Mouse (Mus musculus): ENCODE measurements around the gene Pkp3. TPM values are rescaled to one million over a fixed set of nuclear protein-coding genes. Genes with fewer than 3 reads are reported as not detected.

Pkp3 gene
- polyA plus RNA-seq, 1 experiment from 2014 or later = 14.7 TPM

GRCm38 (mm10) chr7:141040867-141041606 lies 37.0 kb upstream of the Pkp3 start:
- no peak overlapping the region for H3K4me3 ChIP-seq (ENCODE audit: low read depth, low read length)
- H3K4me1 ChIP-seq (replicated peaks; ENCODE audit: control insufficient read depth, insufficient read depth, low read length) = peaks cover 14% of the 10 kb centered on the region
- peak overlapping the region; percentile 97 for H3K27ac ChIP-seq (ENCODE audit: low read depth)
- peak overlapping the region; percentile 27; the same call in 1 of the 2 replicates for H3K9ac ChIP-seq (ENCODE audit: low read length)
- peak overlapping the region; percentile 29; the same call in 1 of the 2 replicates for H3K4me2 ChIP-seq (ENCODE audit: low read length)
- no peaks in the 10 kb centered on the region for H3K9me3 ChIP-seq (ENCODE audit: control insufficient read depth, low read length)
- no peaks in the 10 kb centered on the region for H3K36me3 ChIP-seq (ENCODE audit: control insufficient read depth, insufficient read depth, low read length)
- ATAC-seq (replicated peaks; ENCODE audit: low FRiP score, low TSS enrichment, low read depth) = peak; percentile 32
- 19% methylated on average over 6 of the region's 9 CpGs for WGBS
- DNase-seq (ENCODE audit: low spot score) = peak; percentile 73
- no peaks in the 10 kb centered on the region for H3K27me3 ChIP-seq (replicated peaks; ENCODE audit: control insufficient read depth, insufficient read depth, low read length)

DNA sequence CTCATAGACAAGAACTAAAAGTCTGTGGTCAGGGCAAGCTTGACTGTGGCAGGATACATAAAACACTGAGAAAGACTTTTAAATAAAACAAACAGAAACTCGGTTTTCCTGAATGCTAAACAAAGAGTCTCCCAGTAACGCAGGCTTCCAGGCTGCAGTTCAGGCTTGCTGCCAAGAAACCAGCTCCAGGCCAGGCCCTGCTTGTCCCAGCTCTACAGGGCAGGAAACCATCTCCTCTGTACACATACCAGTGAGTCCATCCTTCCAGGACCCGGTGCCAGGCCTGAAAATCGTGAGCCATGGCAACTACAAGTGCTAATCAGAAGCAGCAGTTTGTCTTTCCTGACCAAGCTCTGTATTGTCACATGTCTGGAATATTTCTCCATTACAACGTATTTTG lies 36.4 kb upstream of the Pkp3 start:
- Histone ChIP-seq H3K9me3 (ENCODE audit: control insufficient read depth, low read length) (no peaks in the 10 kb centered on the region), H3K4me3 (ENCODE audit: low read depth, low read length) (no peak overlapping the region), H3K27ac (ENCODE audit: low read depth) (peak overlapping the region; percentile 97), H3K27me3 (replicated peaks; ENCODE audit: control insufficient read depth, insufficient read depth, low read length) (no peaks in the 10 kb centered on the region), H3K9ac (ENCODE audit: low read length) (no peak overlapping the region), H3K36me3 (ENCODE audit: control insufficient read depth, insufficient read depth, low read length) (no peaks in the 10 kb centered on the region), H3K4me2 (ENCODE audit: low read length) (no peak overlapping the region), H3K4me1 (replicated peaks; ENCODE audit: control insufficient read depth, insufficient read depth, low read length) (peaks cover 14% of the 10 kb centered on the region)
- ATAC-seq (replicated peaks; ENCODE audit: low FRiP score, low TSS enrichment, low read depth) (peak; percentile 70), DNase-seq (ENCODE audit: low spot score) (peak; percentile 79)
- WGBS = 8% methylated on average over 5 of the region's 5 CpGs

DNA sequence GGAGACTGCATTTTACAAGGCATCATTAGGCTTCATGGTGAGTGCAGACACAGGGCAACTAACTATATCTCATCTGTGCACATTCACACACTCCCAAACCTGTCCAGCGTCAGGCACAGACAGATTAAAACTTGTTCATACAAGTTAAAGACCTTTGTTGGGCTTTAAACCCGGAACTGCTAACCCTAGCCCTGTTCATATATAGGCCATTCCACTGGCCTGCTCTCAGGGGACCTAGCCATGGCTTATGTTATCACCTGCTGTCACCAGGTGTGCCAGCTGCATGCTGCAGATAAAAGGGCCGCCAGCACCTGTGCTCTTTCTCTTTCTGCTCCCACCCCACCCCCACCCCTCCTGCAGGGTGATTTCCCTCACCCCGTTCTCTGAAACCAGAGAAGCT lies 35.5 kb upstream of the Pkp3 start:
- DNase-seq (ENCODE audit: low spot score) (no peak), ATAC-seq (replicated peaks; ENCODE audit: low FRiP score, low TSS enrichment, low read depth) (no peak)
- Histone ChIP-seq H3K4me3 (ENCODE audit: low read depth, low read length) (no peak overlapping the region), H3K9ac (ENCODE audit: low read length) (no peak overlapping the region), H3K4me2 (ENCODE audit: low read length) (no peak overlapping the region), H3K36me3 (ENCODE audit: control insufficient read depth, insufficient read depth, low read length) (no peaks in the 10 kb centered on the region), H3K9me3 (ENCODE audit: control insufficient read depth, low read length) (no peaks in the 10 kb centered on the region), H3K27me3 (replicated peaks; ENCODE audit: control insufficient read depth, insufficient read depth, low read length) (no peaks in the 10 kb centered on the region), H3K4me1 (replicated peaks; ENCODE audit: control insufficient read depth, insufficient read depth, low read length) (peaks cover 19% of the 10 kb centered on the region), H3K27ac (ENCODE audit: low read depth) (peak overlapping the region; percentile 59; the same call in 1 of the 2 replicates)
- 31% methylated on average over 4 of the region's 4 CpGs for WGBS

DNA sequence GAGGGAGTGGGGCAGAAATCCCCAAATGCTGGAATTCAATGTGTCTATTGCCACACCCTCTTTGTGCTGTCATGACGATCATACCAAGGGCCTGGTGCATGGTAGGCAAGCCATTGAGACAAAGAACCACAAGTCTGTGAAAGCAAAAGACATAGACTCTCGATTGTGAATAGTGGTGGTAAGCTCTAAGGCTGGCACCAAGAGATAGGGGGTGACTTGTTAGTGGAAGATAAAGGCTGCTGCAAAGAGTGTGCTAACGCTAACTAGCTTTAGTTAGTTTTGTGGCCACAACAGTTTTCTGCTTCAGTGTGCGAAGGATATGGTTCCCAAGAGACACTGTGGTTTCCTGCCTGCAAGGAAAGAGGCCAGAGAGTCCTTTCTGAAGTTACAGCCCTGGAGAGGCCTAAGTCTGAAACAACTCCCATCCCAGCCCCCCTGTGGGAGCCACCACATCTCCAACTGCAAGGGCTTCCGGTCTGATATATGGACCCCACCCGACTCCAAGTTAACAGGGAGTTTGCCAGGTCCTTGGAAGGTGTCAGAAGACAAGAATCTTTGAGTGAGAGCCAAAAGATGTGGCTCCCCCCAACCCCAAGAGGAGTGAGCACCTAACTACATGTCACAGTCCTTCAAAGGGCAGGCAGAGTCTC lies 31.0 kb upstream of the Pkp3 start:
- H3K27me3 ChIP-seq (replicated peaks; ENCODE audit: control insufficient read depth, insufficient read depth, low read length) = no peaks in the 10 kb centered on the region
- ATAC-seq (replicated peaks; ENCODE audit: low FRiP score, low TSS enrichment, low read depth) (no peak), DNase-seq (ENCODE audit: low spot score) (peak; percentile 56)
- no peaks in the 10 kb centered on the region for H3K36me3 ChIP-seq (ENCODE audit: control insufficient read depth, insufficient read depth, low read length)
- H3K4me1 ChIP-seq (replicated peaks; ENCODE audit: control insufficient read depth, insufficient read depth, low read length) = peaks cover 22% of the 10 kb centered on the region
- H3K9ac ChIP-seq (ENCODE audit: low read length) = no peak overlapping the region
- H3K27ac ChIP-seq (ENCODE audit: low read depth) = peak overlapping the region; percentile 91
- H3K4me3 ChIP-seq (ENCODE audit: low read depth, low read length) = no peak overlapping the region
- H3K4me2 ChIP-seq (ENCODE audit: low read length) = peak overlapping the region; percentile 28
- WGBS = 60% methylated on average over 6 of the region's 6 CpGs
- no peaks in the 10 kb centered on the region for H3K9me3 ChIP-seq (ENCODE audit: control insufficient read depth, low read length)

DNA sequence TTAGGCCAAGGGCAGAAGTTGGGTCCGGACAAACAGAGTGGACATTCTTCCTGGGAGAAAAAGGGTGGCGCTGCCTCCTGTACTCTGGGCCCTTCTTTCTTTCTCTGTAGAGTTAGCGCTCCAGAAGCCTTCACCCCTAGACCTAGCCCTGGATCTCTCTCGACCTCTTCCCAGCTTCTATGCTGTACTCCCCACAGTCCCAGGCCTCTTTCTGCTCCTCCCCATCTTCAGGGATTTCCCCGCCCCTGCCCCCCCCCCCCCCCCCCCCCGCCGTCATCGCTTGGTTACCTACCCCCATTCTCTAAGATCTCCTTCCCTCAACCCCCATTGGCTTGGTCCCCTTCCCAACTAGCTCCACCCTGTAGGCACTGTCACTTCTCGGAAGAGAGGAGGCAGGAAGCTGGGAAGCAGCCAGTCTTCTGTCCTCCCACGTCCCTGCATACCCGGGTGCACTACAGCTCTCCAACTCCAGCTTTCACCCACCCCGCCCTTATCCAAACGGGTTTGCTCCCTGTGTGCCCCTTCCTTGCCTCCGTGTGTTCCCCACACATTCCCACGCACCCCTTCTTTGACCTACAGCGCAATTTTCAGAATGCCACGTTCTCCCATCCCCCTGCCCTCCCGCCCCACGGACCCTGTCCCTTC lies 30.3 kb upstream of the Pkp3 start:
- DNase-seq (ENCODE audit: low spot score) = peak; percentile 80

DNA sequence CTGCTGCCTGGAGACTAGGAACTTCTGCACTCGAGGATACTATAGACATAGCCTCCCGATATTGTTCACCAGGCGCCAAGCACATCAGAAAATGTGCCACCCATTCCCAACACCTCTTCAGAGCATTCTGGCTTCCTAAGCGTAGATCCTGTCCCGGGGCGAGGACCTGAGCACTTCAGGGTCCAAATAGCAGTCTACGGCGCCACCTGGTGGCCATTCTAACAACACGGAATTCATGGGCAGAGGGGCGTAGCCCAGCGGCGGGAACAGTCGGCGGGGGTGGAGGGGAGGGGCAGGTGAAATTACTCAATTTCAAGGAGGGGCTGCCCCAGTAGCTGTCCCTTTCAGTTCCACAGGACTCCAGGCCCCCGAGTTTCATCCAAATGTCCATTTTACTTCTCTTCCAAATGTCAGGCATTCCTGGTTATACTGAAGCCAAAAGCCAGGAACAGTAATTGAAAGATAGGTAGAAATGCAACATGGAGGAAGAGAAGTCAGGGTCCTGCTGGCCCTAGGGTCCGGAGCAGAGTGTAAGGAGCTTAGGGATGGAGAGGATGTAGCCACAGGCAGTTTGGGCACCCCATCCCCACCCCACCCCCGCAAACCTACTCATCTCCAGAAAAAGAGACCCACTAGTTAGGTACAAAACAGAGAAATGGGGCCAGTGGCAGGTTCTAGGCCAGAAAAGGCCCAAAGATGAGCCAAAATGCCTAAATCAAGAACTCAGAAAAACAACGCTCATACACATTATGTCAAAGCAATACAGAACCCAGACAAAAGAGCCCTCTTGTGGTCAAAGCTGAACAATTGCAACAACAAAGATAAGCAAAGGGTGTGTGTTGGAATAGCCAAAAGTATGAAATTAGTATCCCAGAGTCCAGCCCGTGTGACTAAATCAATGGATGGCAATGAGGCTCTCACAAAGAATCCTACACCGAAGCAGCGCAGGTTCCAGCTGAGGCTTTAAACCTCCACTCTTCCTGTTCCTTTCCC lies 29.5 kb upstream of the Pkp3 start:
- Histone ChIP-seq H3K4me3 (ENCODE audit: low read depth, low read length) (peak overlapping the region; percentile 25), H3K4me1 (replicated peaks; ENCODE audit: control insufficient read depth, insufficient read depth, low read length) (peaks cover 11% of the 10 kb centered on the region), H3K36me3 (ENCODE audit: control insufficient read depth, insufficient read depth, low read length) (no peaks in the 10 kb centered on the region), H3K4me2 (ENCODE audit: low read length) (peak overlapping the region; percentile 71), H3K27ac (ENCODE audit: low read depth) (peak overlapping the region; percentile 91), H3K9me3 (ENCODE audit: control insufficient read depth, low read length) (no peaks in the 10 kb centered on the region), H3K27me3 (replicated peaks; ENCODE audit: control insufficient read depth, insufficient read depth, low read length) (no peaks in the 10 kb centered on the region), H3K9ac (ENCODE audit: low read length) (peak overlapping the region; percentile 27; the same call in 1 of the 2 replicates)
- DNase-seq (ENCODE audit: low spot score) = peak; percentile 94
- 11% methylated on average over 21 of the region's 21 CpGs for WGBS
- ATAC-seq (replicated peaks; ENCODE audit: low FRiP score, low TSS enrichment, low read depth) = peak; percentile 92

More for the DNA sequence above, 30.3 kb upstream of the Pkp3 start:
- Histone ChIP-seq H3K27me3 (replicated peaks; ENCODE audit: control insufficient read depth, insufficient read depth, low read length) (no peaks in the 10 kb centered on the region), H3K27ac (ENCODE audit: low read depth) (peak overlapping the region; percentile 91), H3K4me2 (ENCODE audit: low read length) (peak overlapping the region; percentile 71), H3K9ac (ENCODE audit: low read length) (peak overlapping the region; percentile 27; the same call in 1 of the 2 replicates), H3K9me3 (ENCODE audit: control insufficient read depth, low read length) (no peaks in the 10 kb centered on the region), H3K4me3 (ENCODE audit: low read depth, low read length) (peak overlapping the region; percentile 25), H3K36me3 (ENCODE audit: control insufficient read depth, insufficient read depth, low read length) (no peaks in the 10 kb centered on the region), H3K4me1 (replicated peaks; ENCODE audit: control insufficient read depth, insufficient read depth, low read length) (peaks cover 18% of the 10 kb centered on the region)
- peak; percentile 83 for ATAC-seq (replicated peaks; ENCODE audit: low FRiP score, low TSS enrichment, low read depth)
- 8% methylated on average over 14 of the region's 19 CpGs for WGBS

DNA sequence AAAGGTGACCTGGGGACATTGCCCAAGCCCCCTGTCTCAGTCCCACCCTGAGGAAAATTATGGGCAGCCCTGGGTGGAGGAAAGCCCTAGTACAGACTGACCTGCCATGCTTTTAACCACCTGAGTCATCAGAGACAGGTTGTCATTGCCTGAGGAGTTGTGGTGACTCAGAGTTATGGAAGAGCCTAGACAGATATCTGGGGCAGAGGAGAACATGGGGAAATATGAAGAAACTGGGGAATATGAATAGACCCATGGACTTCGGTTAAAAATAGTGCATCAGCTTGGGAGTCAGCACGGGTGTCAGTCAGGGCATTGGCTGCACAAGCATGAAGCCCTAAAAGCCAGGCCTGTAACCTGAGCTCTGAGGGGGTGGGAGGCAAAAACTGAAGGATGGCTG lies 28.7 kb upstream of the Pkp3 start:
- DNase-seq (ENCODE audit: low spot score) (no peak), ATAC-seq (replicated peaks; ENCODE audit: low FRiP score, low TSS enrichment, low read depth) (no peak)
- no peak overlapping the region for H3K4me3 ChIP-seq (ENCODE audit: low read depth, low read length)
- WGBS = 58% methylated on average over 2 of the region's 2 CpGs
- H3K9ac ChIP-seq (ENCODE audit: low read length) = no peak overlapping the region
- no peak overlapping the region for H3K27ac ChIP-seq (ENCODE audit: low read depth)
- no peaks in the 10 kb centered on the region for H3K36me3 ChIP-seq (ENCODE audit: control insufficient read depth, insufficient read depth, low read length)
- H3K27me3 ChIP-seq (replicated peaks; ENCODE audit: control insufficient read depth, insufficient read depth, low read length) = no peaks in the 10 kb centered on the region
- H3K4me1 ChIP-seq (replicated peaks; ENCODE audit: control insufficient read depth, insufficient read depth, low read length) = peaks cover 11% of the 10 kb centered on the region
- H3K9me3 ChIP-seq (ENCODE audit: control insufficient read depth, low read length) = no peaks in the 10 kb centered on the region
- no peak overlapping the region for H3K4me2 ChIP-seq (ENCODE audit: low read length)

Measured in intestine, embryonic 14.5 days (tissue).